Mouse (Mus musculus) megakaryocyte, embryonic 14.5 days (primary cell): ENCODE results near the gene Pgpep1.

Source experiments
- FLI1 ChIP-seq: IDR thresholded peaks from 2 replicates; pipeline ENCODE4 v1.6.1; 2012; ENCODE audit warnings: low read length, inconsistent platforms, mixed read lengths
- GATA1 ChIP-seq: IDR thresholded peaks from 3 replicates; pipeline ENCODE4 v1.6.1; 2012; ENCODE audit warnings: mixed read lengths, low read length, inconsistent platforms, borderline replicate concordance

- no peak for TF ChIP-seq GATA1
- no peak for TF ChIP-seq FLI1
These were observed 55.6 kb downstream of the Pgpep1 start for GRCm38 (mm10) chr8:70604558-70604957.
